Mouse (Mus musculus): ENCODE results near the gene Pnliprp2. TPM values are rescaled to one million over a fixed set of nuclear protein-coding genes. Genes with fewer than 3 reads are reported as not detected.

The Pnliprp2 gene
- total RNA-seq (2021): not detected
- long read RNA-seq, experiment 1: 0 reads
- long read RNA-seq, experiment 2: 0 reads

GRCm38 (mm10) chr19:58759423-58759822 lies at the start of gene Pnliprp2:
Gene Pnliprp2 (plus strand): TSS chr19:58759719.
- intact Hi-C loops (cut with DNase I): no loop called here
- no peak for DNase-seq (ENCODE audit: low spot score in 2 of 2)

- DNase-seq (ENCODE audit: low spot score in 2 of 2): no peak
- intact Hi-C loops (cut with DNase I): no loop called here
Measured at GRCm38 (mm10) chr19:58717925-58718324, 41.6 kb upstream of the Pnliprp2 start.

- intact Hi-C loops (cut with DNase I): no loop called here
- no peak for DNase-seq (ENCODE audit: low spot score in 2 of 2)
Measured at GRCm38 (mm10) chr19:58720439-58720838, 39.1 kb upstream of the Pnliprp2 start.

GRCm38 (mm10) chr19:58726551-58726950 lies 33.0 kb upstream of the Pnliprp2 start:
- intact Hi-C loops (cut with DNase I): no loop called here
- no peak for DNase-seq (ENCODE audit: low spot score in 2 of 2)

- no peak for DNase-seq (ENCODE audit: low spot score in 2 of 2)
- intact Hi-C loops (cut with DNase I): no loop called here
Measured at GRCm38 (mm10) chr19:58727756-58728155, 31.8 kb upstream of the Pnliprp2 start.

- intact Hi-C loops (cut with DNase I): no loop called here
- peak; percentile 19 to 34 for DNase-seq (ENCODE audit: low spot score in 2 of 2)
Measured at GRCm38 (mm10) chr19:58728445-58729031, 31.0 kb upstream of the Pnliprp2 start, which contains the start of gene Pnliprp1. Gene Pnliprp1 (plus strand): TSS chr19:58728887.

GRCm38 (mm10) chr19:58733216-58733615 lies 26.3 kb upstream of the Pnliprp2 start:
- no peak for DNase-seq (ENCODE audit: low spot score in 2 of 2)
- intact Hi-C loops (cut with DNase I): no loop called here

GRCm38 (mm10) chr19:58738111-58738510 lies 21.4 kb upstream of the Pnliprp2 start:
- intact Hi-C loops (cut with DNase I): no loop called here

GRCm38 (mm10) chr19:58741036-58741435 lies 18.5 kb upstream of the Pnliprp2 start:
- no peak for DNase-seq (ENCODE audit: low spot score in 2 of 2)
- intact Hi-C loops (cut with DNase I): no loop called here

More at GRCm38 (mm10) chr19:58738111-58738510, 21.4 kb upstream of the Pnliprp2 start:
- no peak for DNase-seq (ENCODE audit: low spot score in 2 of 2)

- DNase-seq (ENCODE audit: low spot score in 2 of 2): no peak
- intact Hi-C loops (cut with DNase I): no loop called here
Measured at GRCm38 (mm10) chr19:58742711-58743110, 16.8 kb upstream of the Pnliprp2 start.

- intact Hi-C loops (cut with DNase I): no loop called here
- no peak for DNase-seq (ENCODE audit: low spot score in 2 of 2)
Measured at GRCm38 (mm10) chr19:58743736-58744135, 15.8 kb upstream of the Pnliprp2 start.

- intact Hi-C loops (cut with DNase I): no loop called here
- DNase-seq (ENCODE audit: low spot score in 2 of 2): no peak
Measured at GRCm38 (mm10) chr19:58747498-58748000, 12.0 kb upstream of the Pnliprp2 start.

GRCm38 (mm10) chr19:58750822-58751221 lies 8.7 kb upstream of the Pnliprp2 start:
- intact Hi-C loops (cut with DNase I): no loop called here
- DNase-seq (ENCODE audit: low spot score in 2 of 2): peak in 1 of 2 experiments; percentile 31

GRCm38 (mm10) chr19:58751504-58751903 lies 8.0 kb upstream of the Pnliprp2 start:
- intact Hi-C loops (cut with DNase I): no loop called here
- DNase-seq (ENCODE audit: low spot score in 2 of 2): no peak

- intact Hi-C loops (cut with DNase I): no loop called here
- DNase-seq (ENCODE audit: low spot score in 2 of 2): no peak
Measured at GRCm38 (mm10) chr19:58758871-58759270, 648 bp upstream of the Pnliprp2 start.

- intact Hi-C loops (cut with DNase I): loop anchor here (5.0 kb wide), 1 partner anchor 140 kb away; no protein-coding TSS in a partner anchor
- DNase-seq (ENCODE audit: low spot score in 2 of 2): no peak
Measured at GRCm38 (mm10) chr19:58762316-58762715, 2.8 kb downstream of the Pnliprp2 start.

GRCm38 (mm10) chr19:58762848-58763541 lies 3.5 kb downstream of the Pnliprp2 start:
- peak; percentile 66 to 82 for DNase-seq (ENCODE audit: low spot score in 2 of 2)
- intact Hi-C loops (cut with DNase I): loop anchor here (5.0 kb wide), 1 partner anchor 139 kb away; no protein-coding TSS in a partner anchor

GRCm38 (mm10) chr19:58767329-58767728 lies 7.8 kb downstream of the Pnliprp2 start:
- intact Hi-C loops (cut with DNase I): no loop called here
- DNase-seq (ENCODE audit: low spot score in 2 of 2): no peak

GRCm38 (mm10) chr19:58776461-58776860 lies 16.9 kb downstream of the Pnliprp2 start:
- no peak for DNase-seq (ENCODE audit: low spot score in 2 of 2)
- intact Hi-C loops (cut with DNase I): no loop called here

- intact Hi-C loops (cut with DNase I): no loop called here
- no peak for DNase-seq (ENCODE audit: low spot score in 2 of 2)
Measured at GRCm38 (mm10) chr19:58781566-58781965, 22.0 kb downstream of the Pnliprp2 start.

GRCm38 (mm10) chr19:58783938-58784337 lies 24.4 kb downstream of the Pnliprp2 start:
- DNase-seq (ENCODE audit: low spot score in 2 of 2): no peak
- intact Hi-C loops (cut with DNase I): no loop called here

All from left cerebral cortex, postnatal 14 days (tissue).